Mouse (Mus musculus): ENCODE measurements at regions not wholly inside any gene's neighbourhood (a gene's known extent, or its start where the extent isn't known, plus 50 kb on each side); places are given as distances from the start of the nearest gene placed in this dataset.

GRCm38 (mm10) chr4:53319051-53319450, 121.2 kb upstream of the Slc44a1 start:
- DNase-seq: no peak

GRCm38 (mm10) chr4:53318181-53318580, 122.0 kb upstream of the Slc44a1 start:
- no peak for DNase-seq

GRCm38 (mm10) chr4:53317453-53317824, 122.8 kb upstream of the Slc44a1 start:
- DNase-seq: no peak

- no peak for DNase-seq
Observed at GRCm38 (mm10) chr4:53316796-53317452, 123.3 kb upstream of the Slc44a1 start.

- DNase-seq: no peak
Observed at GRCm38 (mm10) chr4:53315876-53316762, 124.1 kb upstream of the Slc44a1 start.

- DNase-seq: peak; percentile 81
Observed at GRCm38 (mm10) chr4:53315121-53315875, 124.9 kb upstream of the Slc44a1 start.

- no peak for DNase-seq
Observed at GRCm38 (mm10) chr4:53314076-53314475, 126.1 kb upstream of the Slc44a1 start.

GRCm38 (mm10) chr4:53307121-53307520, 133.1 kb upstream of the Slc44a1 start:
- no peak for DNase-seq

GRCm38 (mm10) chr4:53304782-53305385, 135.3 kb upstream of the Slc44a1 start:
- DNase-seq: no peak

GRCm38 (mm10) chr4:53304290-53304654, 135.9 kb upstream of the Slc44a1 start:
- no peak for DNase-seq

GRCm38 (mm10) chr4:53303621-53304289, 136.5 kb upstream of the Slc44a1 start:
- no peak for DNase-seq

GRCm38 (mm10) chr4:53297975-53298374, 138.3 kb upstream of the Abca1 start:
- no peak for DNase-seq

- no peak for DNase-seq
Observed at GRCm38 (mm10) chr4:53292606-53293005, 132.9 kb upstream of the Abca1 start.

- no peak for DNase-seq
Observed at GRCm38 (mm10) chr4:53277741-53278525, 118.2 kb upstream of the Abca1 start.

GRCm38 (mm10) chr4:53270433-53270832, 110.7 kb upstream of the Abca1 start:
- DNase-seq: no peak

- DNase-seq: no peak
Observed at GRCm38 (mm10) chr4:53269999-53270398, 110.3 kb upstream of the Abca1 start.

GRCm38 (mm10) chr4:53269251-53269842, 109.7 kb upstream of the Abca1 start:
- no peak for DNase-seq

- no peak for DNase-seq
Observed at GRCm38 (mm10) chr4:53264901-53265300, 105.2 kb upstream of the Abca1 start.

GRCm38 (mm10) chr4:53264501-53264900, 104.8 kb upstream of the Abca1 start:
- no peak for DNase-seq

GRCm38 (mm10) chr4:53263776-53264175, 104.1 kb upstream of the Abca1 start:
- peak; percentile 92 for DNase-seq

- DNase-seq: no peak
Observed at GRCm38 (mm10) chr4:53262466-53262865, 102.8 kb upstream of the Abca1 start.
